Mouse (Mus musculus) colon, adult 2 months (tissue): ENCODE data around the gene Atpaf2. TPM values are rescaled to one million over a fixed set of nuclear protein-coding genes. Genes with fewer than 3 reads are reported as not detected.

Source experiments
- polyA plus RNA-seq: library from polyadenylated mRNA; depleted of rRNA; stranded (reverse); fragments of >200 nt; gene quantifications from 2 replicates; pipeline ENCODE4 v1.2.3, GENCODE M21; 2012; rRNA removed

Gene Atpaf2
- 25.3 and 26.0 TPM in 2 replicates for polyA plus RNA-seq

DNA sequence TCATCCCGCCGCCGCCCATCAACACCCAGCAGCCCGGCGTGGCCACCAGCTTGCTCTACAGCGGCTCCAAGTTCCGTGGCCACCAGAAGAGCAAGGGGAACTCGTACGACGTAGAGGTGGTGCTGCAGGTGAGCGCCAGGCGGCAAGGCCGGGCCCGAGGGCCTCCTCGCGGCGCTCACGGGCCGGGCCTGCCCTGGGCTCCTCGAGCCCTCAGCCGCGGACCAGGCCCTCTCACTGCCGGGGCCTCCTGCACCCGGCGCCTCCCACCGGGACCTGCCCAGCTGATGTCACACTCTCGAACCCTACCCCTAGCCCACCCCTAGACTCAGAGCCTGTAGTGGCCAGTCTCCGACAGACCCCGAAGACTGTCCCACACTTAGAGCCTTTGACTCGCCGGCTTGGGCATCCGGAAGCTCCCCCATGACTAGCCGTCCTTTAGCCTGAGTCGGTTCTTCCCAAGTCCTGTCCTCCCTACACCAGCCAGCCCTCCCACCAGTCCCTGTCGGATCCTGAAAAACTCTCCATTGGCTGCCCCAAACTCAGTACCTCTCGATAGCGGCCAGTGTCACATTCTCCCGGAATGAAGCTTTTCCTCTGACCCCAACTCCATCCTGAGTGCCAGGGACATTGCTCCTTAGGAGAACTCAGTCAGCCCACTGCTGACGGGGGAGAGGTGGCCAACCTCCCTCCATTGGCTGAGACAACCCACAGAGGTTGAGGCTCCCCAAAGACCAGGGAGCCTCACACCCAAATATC, at the start of gene Atpaf2:
Gene Atpaf2 (minus strand): TSS at position 741 of the 756 bp plus-strand sequence.

GRCm38 (mm10) chr11:60454080-60454744, 36.0 kb upstream of the Atpaf2 start, which contains the start of gene Drg2:
Drg2 (plus strand) TSS chr11:60454591.

GRCm38 (mm10) chr11:60416963-60417716, 1.1 kb downstream of the Atpaf2 start, which contains the start of gene Gid4:
Gid4 (plus strand) TSS chr11:60417145.

DNA sequence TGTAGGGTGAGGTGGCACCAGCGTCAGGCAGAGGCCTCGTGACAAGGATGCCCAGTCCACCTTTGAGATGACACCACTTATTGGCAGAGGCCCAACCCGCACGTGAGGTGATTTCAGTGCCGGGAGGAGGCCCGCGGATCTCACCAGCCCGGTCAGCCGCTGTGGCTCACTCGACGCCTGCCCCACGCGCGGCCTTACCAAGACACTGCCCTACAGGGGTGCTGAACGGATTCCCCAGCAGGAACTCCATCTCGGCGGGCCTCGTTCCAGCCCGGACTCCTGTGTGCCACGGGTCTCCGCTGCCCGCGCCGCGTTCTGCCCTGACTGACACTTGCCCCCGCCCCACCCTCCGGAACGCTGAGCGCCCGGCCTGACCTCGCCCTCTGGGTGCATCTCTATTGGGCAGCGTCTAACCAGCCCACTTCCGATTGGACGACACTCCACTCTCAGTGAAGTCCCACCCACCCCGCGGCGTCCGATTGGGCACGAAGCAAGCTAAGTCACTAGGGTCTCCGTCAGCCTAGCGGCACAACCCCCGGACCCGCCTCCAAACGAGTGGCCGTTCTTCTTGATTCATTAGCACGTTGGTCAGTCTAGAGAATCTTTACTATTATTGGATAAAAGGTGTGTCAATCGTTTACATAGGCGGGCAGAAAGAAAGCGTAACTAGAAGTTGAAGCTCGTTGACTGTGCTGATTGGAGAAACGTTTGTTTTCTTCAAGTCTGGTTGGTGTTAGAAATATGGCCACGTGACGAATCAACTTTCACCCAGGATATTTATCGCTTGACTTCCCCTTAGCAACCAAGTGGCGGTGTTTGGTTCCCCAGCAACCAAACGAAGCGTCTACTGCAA, 65.5 kb downstream of the Atpaf2 start, which contains the start of the genes Tom1l2 and Drc3:
Gene Tom1l2 (minus strand): TSS at position 347 of the 853 bp plus-strand sequence.
Gene Drc3 (plus strand): TSS at position 771 of the 853 bp plus-strand sequence.

Other genes starting within 250 kb of the Atpaf2 start
- 198 and 220 TPM in 2 replicates for gene Srebf1, start 195.9 kb downstream of the Atpaf2 start, polyA plus RNA-seq
- 78.9 and 103 TPM in 2 replicates for gene Tom1l2, start 65.6 kb downstream of the Atpaf2 start, polyA plus RNA-seq
- gene Drc3, start 65.1 kb downstream of the Atpaf2 start, polyA plus RNA-seq, result 0.26 and 0.31 TPM in 2 replicates
- gene Gid4, start 1.3 kb downstream of the Atpaf2 start, polyA plus RNA-seq, result 16.0 and 18.5 TPM in 2 replicates
- gene Drg2, start 36.1 kb upstream of the Atpaf2 start, polyA plus RNA-seq, result 31.5 and 36.1 TPM in 2 replicates
- 0.02 and 0.07 TPM in 2 replicates for gene Myo15, start 50.9 kb upstream of the Atpaf2 start, polyA plus RNA-seq
- 29.3 and 30.5 TPM in 2 replicates for gene Alkbh5, start 117.9 kb upstream of the Atpaf2 start, polyA plus RNA-seq